Mouse (Mus musculus): ENCODE measurements at regions not wholly inside any gene's neighbourhood (a gene's known extent, or its start where the extent isn't known, plus 50 kb on each side); places are given as distances from the start of the nearest gene placed in this dataset.

GRCm38 (mm10) chr11:63781967-63782915 lies 139.8 kb downstream of the Hs3st3b1 start:
- no peak for DNase-seq (ENCODE audit: extremely low read depth, low read depth, low spot score)
- WGBS, result 88% methylated on average over 19 of the region's 19 CpGs
- no peaks in the 10 kb centered on the region for H3K4me1 ChIP-seq (ENCODE audit: control insufficient read depth, insufficient read depth, low read length)

GRCm38 (mm10) chr11:63785281-63785886 lies 136.7 kb downstream of the Hs3st3b1 start:
- no peak for TF ChIP-seq CTCF (IDR thresholded peaks at IDR 0.05; ENCODE audit: low read depth, low read length)
- no peak for TF ChIP-seq POLR2A (IDR thresholded peaks at IDR 0.05; ENCODE audit: extremely low read depth, insufficient read depth, low read length)
- Histone ChIP-seq H3K4me1 (ENCODE audit: control insufficient read depth, insufficient read depth, low read length) (no peaks in the 10 kb centered on the region), H3K9ac (ENCODE audit: low read depth, low read length) (no peak overlapping the region), H3K79me2 (ENCODE audit: control insufficient read depth, insufficient read depth, low read length) (no peaks in the 10 kb centered on the region), H3K4me3 (ENCODE audit: insufficient read depth, low read depth, low read length) (no peak overlapping the region), H3K27me3 (ENCODE audit: control insufficient read depth, insufficient read depth, low read length) (no peaks in the 10 kb centered on the region), H3K27ac (replicated peaks; ENCODE audit: insufficient read depth, low read depth, low read length) (peak overlapping the region; percentile 33), H3K36me3 (ENCODE audit: control insufficient read depth, insufficient read depth, low read length) (no peaks in the 10 kb centered on the region)
- DNase-seq (ENCODE audit: extremely low read depth, low read depth, low spot score), result peak; percentile 31
- WGBS, result 70% methylated on average over 8 of the region's 8 CpGs

More at GRCm38 (mm10) chr11:63781967-63782915, 139.8 kb downstream of the Hs3st3b1 start:
- Histone ChIP-seq H3K36me3 (ENCODE audit: control insufficient read depth, insufficient read depth, low read length) (no peaks in the 10 kb centered on the region), H3K4me3 (ENCODE audit: insufficient read depth, low read depth, low read length) (no peak overlapping the region), H3K27me3 (ENCODE audit: control insufficient read depth, insufficient read depth, low read length) (no peaks in the 10 kb centered on the region), H3K9ac (ENCODE audit: low read depth, low read length) (no peak overlapping the region), H3K79me2 (ENCODE audit: control insufficient read depth, insufficient read depth, low read length) (no peaks in the 10 kb centered on the region), H3K27ac (replicated peaks; ENCODE audit: insufficient read depth, low read depth, low read length) (0 out of 2 replicates have a peak overlapping the region, but pooled peaks have one; percentile 16)
- TF ChIP-seq POLR2A (IDR thresholded peaks at IDR 0.05; ENCODE audit: extremely low read depth, insufficient read depth, low read length) (no peak), CTCF (IDR thresholded peaks at IDR 0.05; ENCODE audit: low read depth, low read length) (no peak)

- no peak overlapping the region for H3K9ac ChIP-seq (ENCODE audit: low read depth, low read length)
- DNase-seq (ENCODE audit: extremely low read depth, low read depth, low spot score), result peak; percentile 53
- H3K36me3 ChIP-seq (ENCODE audit: control insufficient read depth, insufficient read depth, low read length), result no peaks in the 10 kb centered on the region
- no peaks in the 10 kb centered on the region for H3K27me3 ChIP-seq (ENCODE audit: control insufficient read depth, insufficient read depth, low read length)
- H3K4me1 ChIP-seq (ENCODE audit: control insufficient read depth, insufficient read depth, low read length), result no peaks in the 10 kb centered on the region
- no peak for TF ChIP-seq POLR2A (IDR thresholded peaks at IDR 0.05; ENCODE audit: extremely low read depth, insufficient read depth, low read length)
- no peak for TF ChIP-seq CTCF (IDR thresholded peaks at IDR 0.05; ENCODE audit: low read depth, low read length)
- no peak overlapping the region for H3K27ac ChIP-seq (replicated peaks; ENCODE audit: insufficient read depth, low read depth, low read length)
- no peaks in the 10 kb centered on the region for H3K79me2 ChIP-seq (ENCODE audit: control insufficient read depth, insufficient read depth, low read length)
- no peak overlapping the region for H3K4me3 ChIP-seq (ENCODE audit: insufficient read depth, low read depth, low read length)
- WGBS, result 71% methylated on average over 4 of the region's 4 CpGs
Observed at GRCm38 (mm10) chr11:63785965-63786364, 136.1 kb downstream of the Hs3st3b1 start.

GRCm38 (mm10) chr11:63789473-63790120 lies 132.5 kb downstream of the Hs3st3b1 start:
- DNase-seq (ENCODE audit: extremely low read depth, low read depth, low spot score), result no peak
- 78% methylated on average over 8 of the region's 8 CpGs for WGBS
- Histone ChIP-seq H3K9ac (ENCODE audit: low read depth, low read length) (no peak overlapping the region), H3K27me3 (ENCODE audit: control insufficient read depth, insufficient read depth, low read length) (no peaks in the 10 kb centered on the region), H3K27ac (replicated peaks; ENCODE audit: insufficient read depth, low read depth, low read length) (peak overlapping the region; percentile 30), H3K79me2 (ENCODE audit: control insufficient read depth, insufficient read depth, low read length) (no peaks in the 10 kb centered on the region), H3K4me3 (ENCODE audit: insufficient read depth, low read depth, low read length) (no peak overlapping the region), H3K4me1 (ENCODE audit: control insufficient read depth, insufficient read depth, low read length) (peaks cover 2% of the 10 kb centered on the region; the same call in 1 of the 2 replicates), H3K36me3 (ENCODE audit: control insufficient read depth, insufficient read depth, low read length) (no peaks in the 10 kb centered on the region)
- no peak for TF ChIP-seq CTCF (IDR thresholded peaks at IDR 0.05; ENCODE audit: low read depth, low read length)
- no peak for TF ChIP-seq POLR2A (IDR thresholded peaks at IDR 0.05; ENCODE audit: extremely low read depth, insufficient read depth, low read length)

GRCm38 (mm10) chr11:63791004-63791862 lies 130.9 kb downstream of the Hs3st3b1 start:
- TF ChIP-seq CTCF (IDR thresholded peaks at IDR 0.05; ENCODE audit: low read depth, low read length) (no peak), POLR2A (IDR thresholded peaks at IDR 0.05; ENCODE audit: extremely low read depth, insufficient read depth, low read length) (no peak)
- no peak overlapping the region for H3K9ac ChIP-seq (ENCODE audit: low read depth, low read length)
- H3K4me3 ChIP-seq (ENCODE audit: insufficient read depth, low read depth, low read length), result no peak overlapping the region
- WGBS, result 79% methylated on average over 13 of the region's 13 CpGs
- no peak overlapping the region; the same call in 1 of the 2 replicates for H3K27ac ChIP-seq (replicated peaks; ENCODE audit: insufficient read depth, low read depth, low read length)
- H3K79me2 ChIP-seq (ENCODE audit: control insufficient read depth, insufficient read depth, low read length), result no peaks in the 10 kb centered on the region
- H3K36me3 ChIP-seq (ENCODE audit: control insufficient read depth, insufficient read depth, low read length), result no peaks in the 10 kb centered on the region
- peak; percentile 54 for DNase-seq (ENCODE audit: extremely low read depth, low read depth, low spot score)
- peaks cover 2% of the 10 kb centered on the region; the same call in 1 of the 2 replicates for H3K4me1 ChIP-seq (ENCODE audit: control insufficient read depth, insufficient read depth, low read length)
- H3K27me3 ChIP-seq (ENCODE audit: control insufficient read depth, insufficient read depth, low read length), result no peaks in the 10 kb centered on the region
